Mouse (Mus musculus) G1E (cell line): ENCODE data around the gene Adap1. TPM values are rescaled to one million over a fixed set of nuclear protein-coding genes. Genes with fewer than 3 reads are reported as not detected.

Experiments used
- ATAC-seq: 2 replicates; pipeline ENCODE4 v1.8.0; 2016; ENCODE audit warnings: mild to moderate bottlenecking; ENCODE audit not compliant: insufficient number of reproducible peaks, poor library complexity, low FRiP score, severe bottlenecking; ENCODE audit errors: extremely low read depth
- DNase-seq: peaks from one replicate; pipeline ENCODE4 v3.0.0; 2012; ENCODE audit warnings: low spot score
- H3K27me3 ChIP-seq: 2 replicates; pipeline ENCODE4 v1.6.1; 2012; ENCODE audit warnings: mild to moderate bottlenecking, low read length, inconsistent platforms; ENCODE audit not compliant: insufficient read depth
- H3K36me3 ChIP-seq: replicated peaks from 2 replicates; pipeline ENCODE3; 2012; ENCODE audit warnings: mild to moderate bottlenecking, inconsistent platforms
- H3K4me1 ChIP-seq: 2 replicates; pipeline ENCODE4 v1.6.1; 2012; ENCODE audit warnings: low read depth, low read length, inconsistent platforms, mixed read lengths; ENCODE audit not compliant: insufficient read depth
- H3K4me3 ChIP-seq: 2 replicates; pipeline ENCODE4 v1.5.1; 2012; ENCODE audit warnings: low read depth, mild to moderate bottlenecking, inconsistent platforms, low read length, moderate library complexity, mixed read lengths
- H3K9me3 ChIP-seq: replicated peaks from 2 replicates; pipeline ENCODE4 v1.6.1; 2012; ENCODE audit warnings: inconsistent platforms
- CTCF ChIP-seq: IDR thresholded peaks from 2 replicates; pipeline ENCODE4 v1.5.1; 2012; ENCODE audit warnings: low read depth, low read length, inconsistent platforms, mixed read lengths
- GATA1 ChIP-seq: IDR thresholded peaks from 2 replicates; pipeline ENCODE4 v1.6.1; 2012; ENCODE audit warnings: borderline replicate concordance, low read length, inconsistent platforms, mixed read lengths
- GATA2 ChIP-seq: IDR thresholded peaks from 2 replicates; pipeline ENCODE4 v1.6.1; 2012; ENCODE audit warnings: low read depth, low read length, inconsistent platforms, borderline replicate concordance
- POLR2AphosphoS5 ChIP-seq: IDR thresholded peaks from 2 replicates; pipeline ENCODE4 v1.6.1; 2012; ENCODE audit warnings: low read depth, low read length, inconsistent platforms; ENCODE audit not compliant: insufficient replicate concordance
- TAL1 ChIP-seq: conservative IDR thresholded peaks from 2 replicates; pipeline ENCODE4 v1.6.1; 2012; ENCODE audit warnings: low read depth, low read length, inconsistent platforms, mixed read lengths
- polyA plus RNA-seq: library from polyadenylated mRNA; stranded (reverse); fragments of >175 nt; gene quantifications from 2 replicates; pipeline ENCODE4 v1.2.3, GENCODE M21; 2012
- total RNA-seq, 2 experiments: library from RNA; stranded (forward) in 1 of 2; stranded (reverse) in 1 of 2; fragments of 200-1000 nt in 1 of 2; fragments of >200 nt in 1 of 2; fragmentation: Nextera tagmentation in 1 of 2; gene quantifications; 2 replicates each; pipeline ENCODE4 v1.2.3; 2014 to 2017

Adap1 gene
- total and polyA plus RNA-seq, 3 experiments, result 1.4 to 2.3 (median 1.8) TPM

DNA sequence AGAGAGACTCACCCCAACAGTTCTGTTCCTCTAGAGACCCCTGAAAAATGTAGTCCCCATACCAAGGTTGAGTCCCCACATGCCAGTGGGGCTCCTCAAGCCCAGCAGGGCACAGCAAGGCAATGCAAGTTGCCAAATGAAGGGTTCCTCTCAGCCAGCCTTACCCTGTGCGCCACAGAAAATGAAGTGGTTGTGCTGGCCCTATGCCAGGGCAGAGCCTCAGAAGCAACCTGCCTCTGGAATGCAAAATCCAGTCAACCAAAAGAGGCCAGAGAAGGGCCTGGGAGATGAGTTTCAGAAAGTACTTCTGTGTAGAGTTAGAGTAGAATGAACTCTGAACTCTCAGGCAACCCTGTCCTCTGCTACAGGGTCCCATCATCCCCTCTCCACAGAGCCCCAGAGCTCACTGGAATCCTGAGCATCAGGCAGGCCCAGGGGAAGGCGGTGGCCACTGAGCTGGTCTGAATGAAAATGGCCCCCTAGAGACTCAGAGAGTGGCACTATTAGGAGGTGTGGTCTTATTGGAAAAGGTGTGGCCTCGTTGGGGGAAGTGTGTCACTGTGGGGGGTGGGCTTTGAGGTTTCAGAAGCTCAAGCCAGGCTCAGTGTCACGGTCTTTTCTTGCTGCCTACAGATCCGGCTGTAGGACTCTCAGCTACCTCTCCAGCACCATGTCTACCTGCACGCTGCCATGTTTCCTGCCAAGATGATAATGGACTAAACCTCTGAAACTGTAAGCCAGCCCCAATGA lies 33.4 kb downstream of the Adap1 start:
- DNase-seq (no peak), ATAC-seq (no peak)
- Histone ChIP-seq H3K9me3 (peaks cover 5% of the 10 kb centered on the region), H3K4me3 (no peak overlapping the region), H3K36me3 (no peaks in the 10 kb centered on the region), H3K27me3 (peaks cover 31% of the 10 kb centered on the region), H3K4me1 (peaks cover 36% of the 10 kb centered on the region)
- no peak for TF ChIP-seq TAL1
- TF ChIP-seq GATA2, result no peak

- H3K27me3 ChIP-seq, result peaks cover 31% of the 10 kb centered on the region
- no peaks in the 10 kb centered on the region for H3K36me3 ChIP-seq
- H3K4me3 ChIP-seq, result no peak overlapping the region
- no peak for TF ChIP-seq POLR2AphosphoS5
- no peak for TF ChIP-seq GATA1
- TF ChIP-seq GATA2, result no peak
- TF ChIP-seq CTCF, result no peak
- TF ChIP-seq TAL1, result no peak
- H3K4me1 ChIP-seq, result peaks cover 49% of the 10 kb centered on the region
- DNase-seq (no peak), ATAC-seq (no peak)
- peaks cover 5% of the 10 kb centered on the region for H3K9me3 ChIP-seq
Observed at GRCm38 (mm10) chr5:139290467-139291259, 34.8 kb downstream of the Adap1 start.

GRCm38 (mm10) chr5:139288591-139288990 lies 36.8 kb downstream of the Adap1 start:
- TF ChIP-seq CTCF (no peak), POLR2AphosphoS5 (no peak), TAL1 (no peak), GATA1 (no peak), GATA2 (no peak)
- Histone ChIP-seq H3K27me3 (peaks cover 30% of the 10 kb centered on the region), H3K4me3 (no peak overlapping the region), H3K4me1 (peaks cover 60% of the 10 kb centered on the region), H3K9me3 (no peaks in the 10 kb centered on the region), H3K36me3 (no peaks in the 10 kb centered on the region)
- DNase-seq (no peak), ATAC-seq (no peak)

DNA sequence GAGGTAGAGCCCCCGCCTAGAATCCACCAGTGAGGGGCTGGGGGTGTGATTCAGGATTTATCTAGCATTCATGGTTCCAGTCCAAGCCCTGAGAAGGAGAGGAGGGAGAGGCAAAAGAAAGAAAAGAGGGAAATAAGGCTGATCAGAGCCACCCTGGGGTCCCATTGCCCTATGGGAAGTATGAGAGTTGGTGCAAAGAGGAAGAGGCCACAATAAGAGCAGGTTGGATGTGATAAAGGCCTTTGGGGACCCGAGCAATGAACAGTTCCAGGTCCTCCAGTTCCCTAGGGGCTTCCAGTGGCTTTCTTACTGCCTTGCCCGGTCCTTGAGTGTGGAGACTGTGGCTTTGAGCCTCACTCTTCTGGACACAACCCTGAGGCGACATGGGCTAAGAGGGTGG lies 37.6 kb downstream of the Adap1 start:
- TF ChIP-seq GATA2 (no peak), GATA1 (no peak), POLR2AphosphoS5 (no peak), CTCF (no peak), TAL1 (no peak)

DNA sequence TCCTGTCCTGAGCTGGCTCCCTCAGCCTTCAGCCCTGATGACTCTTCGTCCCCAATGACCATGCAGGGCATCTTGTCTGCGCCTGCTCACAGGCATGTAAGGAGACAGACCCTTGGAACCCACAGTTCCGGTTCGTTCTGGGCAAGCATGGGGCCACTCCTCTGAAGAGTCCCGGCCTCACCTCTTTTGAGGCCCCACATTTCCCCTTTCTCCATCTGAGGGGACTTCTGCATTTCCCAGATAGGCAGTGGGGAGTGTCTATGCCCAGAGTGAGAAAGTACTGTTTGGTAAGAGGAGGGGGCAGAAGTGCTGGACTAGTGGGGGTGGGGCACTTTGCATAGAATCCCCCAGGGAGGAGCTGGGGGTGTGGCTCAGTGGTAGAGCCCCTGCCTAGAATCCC lies 38.3 kb downstream of the Adap1 start:
- DNase-seq (peak; percentile 84), ATAC-seq (peak; percentile 79)
- peaks cover 66% of the 10 kb centered on the region for H3K4me1 ChIP-seq
- H3K9me3 ChIP-seq, result no peaks in the 10 kb centered on the region
- peaks cover 26% of the 10 kb centered on the region for H3K27me3 ChIP-seq
- no peak for TF ChIP-seq GATA2
- peak; percentile 50 for TF ChIP-seq TAL1
- TF ChIP-seq GATA1, result no peak
- TF ChIP-seq POLR2AphosphoS5, result no peak
- peak overlapping the region; percentile 52; the same call in 1 of the 2 replicates for H3K4me3 ChIP-seq
- H3K36me3 ChIP-seq, result no peaks in the 10 kb centered on the region

More for the DNA sequence above, 37.6 kb downstream of the Adap1 start:
- H3K4me1 ChIP-seq, result peaks cover 63% of the 10 kb centered on the region
- DNase-seq (no peak), ATAC-seq (no peak)
- peaks cover 28% of the 10 kb centered on the region for H3K27me3 ChIP-seq
- no peaks in the 10 kb centered on the region for H3K36me3 ChIP-seq
- no peak overlapping the region; the same call in 1 of the 2 replicates for H3K4me3 ChIP-seq
- H3K9me3 ChIP-seq, result no peaks in the 10 kb centered on the region

- TF ChIP-seq GATA2, result no peak
- TF ChIP-seq TAL1, result no peak
- no peak for TF ChIP-seq POLR2AphosphoS5
- no peak for TF ChIP-seq GATA1
- TF ChIP-seq CTCF, result no peak
- Histone ChIP-seq H3K36me3 (no peaks in the 10 kb centered on the region), H3K4me3 (peak overlapping the region; percentile 52; the same call in 1 of the 2 replicates), H3K27me3 (peaks cover 23% of the 10 kb centered on the region), H3K4me1 (peaks cover 71% of the 10 kb centered on the region), H3K9me3 (no peaks in the 10 kb centered on the region)
- DNase-seq, result no peak
- no peak for ATAC-seq
Observed at GRCm38 (mm10) chr5:139286142-139286941, 39.1 kb downstream of the Adap1 start.
